Mouse (Mus musculus) erythroblast, embryonic 14.5 days (primary cell): ENCODE results near the gene Josd2.

Experiments used
- GATA1 ChIP-seq: IDR thresholded peaks from 2 replicates; pipeline ENCODE4 v1.6.1; 2012; ENCODE audit warnings: low read length, inconsistent platforms, mixed read lengths
- TAL1 ChIP-seq: IDR thresholded peaks from 3 replicates; pipeline ENCODE4 v1.6.1; 2012; ENCODE audit warnings: low read length, inconsistent platforms, mixed read lengths

- TF ChIP-seq GATA1 (no peak), TAL1 (no peak)
Measured at GRCm38 (mm10) chr7:44485572-44486195, 17.9 kb downstream of the Josd2 start.
